Mouse (Mus musculus) spleen, postnatal 0 days (tissue): Measurements from ENCODE around the gene Sox18. TPM values are rescaled to one million over a fixed set of nuclear protein-coding genes. Genes with fewer than 3 reads are reported as not detected.

ENCODE experiments used
- polyA plus RNA-seq: library from polyadenylated mRNA; unstranded; fragments of >200 nt; fragmentation: Nextera tagmentation; extraction: Ambion mirVana; gene quantifications from 2 replicates; pipeline ENCODE4 v1.2.1, GENCODE M21; 2015

Gene Sox18
- polyA plus RNA-seq: 29.9 and 46.0 TPM in 2 replicates

DNA sequence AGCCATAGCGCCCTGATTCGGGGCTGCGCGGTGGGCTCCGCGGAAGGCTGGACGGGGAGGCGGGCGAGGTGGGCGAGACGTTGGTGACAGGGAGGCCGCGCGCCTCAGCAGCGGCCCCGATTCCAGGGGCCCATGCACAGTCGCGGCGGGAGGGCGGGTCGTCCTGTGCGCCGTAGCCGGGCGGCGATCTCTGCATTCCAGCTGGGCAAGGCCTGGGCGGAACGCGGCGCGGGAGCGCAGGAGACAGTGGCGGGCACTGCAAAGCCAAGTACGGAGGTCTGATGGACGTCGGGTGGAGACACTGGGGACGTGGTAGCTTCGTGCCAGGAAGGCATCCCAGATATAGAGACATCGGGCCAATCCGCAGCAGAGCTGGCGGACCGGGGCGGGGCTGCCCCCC lies at the start of gene Sox18:
TSS of gene Sox18 (minus strand) at position 315 of the 400 bp plus-strand sequence.

DNA sequence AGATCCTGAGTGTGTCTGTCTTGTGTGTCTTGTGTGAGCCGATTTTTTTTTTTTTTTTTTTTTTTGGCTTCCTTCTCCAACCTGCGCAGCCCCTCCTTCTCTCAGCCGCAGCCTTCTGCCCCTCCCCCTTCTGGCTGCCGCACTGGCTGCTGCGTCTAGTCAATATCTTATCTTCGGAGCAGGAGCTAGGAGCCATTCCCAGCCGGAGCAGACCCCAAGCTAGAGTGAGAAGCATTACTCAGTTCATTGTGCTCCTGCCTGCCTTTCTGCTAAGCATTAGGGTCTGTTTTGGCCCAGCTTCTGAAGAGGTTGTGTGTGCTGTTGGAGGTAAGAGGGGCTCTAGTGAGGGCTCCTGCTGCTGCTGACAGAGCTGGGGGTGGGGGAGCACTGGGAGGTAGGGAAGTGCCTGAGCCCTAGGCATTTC lies 43.5 kb upstream of the Sox18 start, which contains the start of gene Oprl1:
TSS of gene Oprl1 (plus strand) at position 114 of the 424 bp plus-strand sequence.

DNA sequence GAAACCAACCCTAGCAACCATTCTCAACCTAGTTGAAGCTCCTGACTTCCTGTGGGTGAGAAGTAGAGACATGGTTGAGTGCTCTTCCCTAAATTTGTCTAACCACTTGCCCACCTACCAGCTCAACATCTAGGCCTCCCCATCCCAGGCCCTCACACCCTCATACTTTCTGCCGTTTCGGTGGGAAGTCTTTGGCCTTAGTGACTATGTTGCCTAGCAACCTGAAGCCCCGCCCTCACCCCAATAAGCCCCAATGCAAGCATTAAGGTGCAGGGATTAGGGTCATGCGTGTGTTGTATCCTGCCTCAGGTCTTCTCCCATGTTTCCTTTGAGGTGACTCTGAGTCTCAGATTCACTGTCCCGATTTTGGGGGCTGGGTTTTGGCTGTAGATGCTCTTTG lies 26.8 kb upstream of the Sox18 start, which contains the start of gene Lkaaear1:
TSS of gene Lkaaear1 (minus strand) at position 202 of the 400 bp plus-strand sequence.

DNA sequence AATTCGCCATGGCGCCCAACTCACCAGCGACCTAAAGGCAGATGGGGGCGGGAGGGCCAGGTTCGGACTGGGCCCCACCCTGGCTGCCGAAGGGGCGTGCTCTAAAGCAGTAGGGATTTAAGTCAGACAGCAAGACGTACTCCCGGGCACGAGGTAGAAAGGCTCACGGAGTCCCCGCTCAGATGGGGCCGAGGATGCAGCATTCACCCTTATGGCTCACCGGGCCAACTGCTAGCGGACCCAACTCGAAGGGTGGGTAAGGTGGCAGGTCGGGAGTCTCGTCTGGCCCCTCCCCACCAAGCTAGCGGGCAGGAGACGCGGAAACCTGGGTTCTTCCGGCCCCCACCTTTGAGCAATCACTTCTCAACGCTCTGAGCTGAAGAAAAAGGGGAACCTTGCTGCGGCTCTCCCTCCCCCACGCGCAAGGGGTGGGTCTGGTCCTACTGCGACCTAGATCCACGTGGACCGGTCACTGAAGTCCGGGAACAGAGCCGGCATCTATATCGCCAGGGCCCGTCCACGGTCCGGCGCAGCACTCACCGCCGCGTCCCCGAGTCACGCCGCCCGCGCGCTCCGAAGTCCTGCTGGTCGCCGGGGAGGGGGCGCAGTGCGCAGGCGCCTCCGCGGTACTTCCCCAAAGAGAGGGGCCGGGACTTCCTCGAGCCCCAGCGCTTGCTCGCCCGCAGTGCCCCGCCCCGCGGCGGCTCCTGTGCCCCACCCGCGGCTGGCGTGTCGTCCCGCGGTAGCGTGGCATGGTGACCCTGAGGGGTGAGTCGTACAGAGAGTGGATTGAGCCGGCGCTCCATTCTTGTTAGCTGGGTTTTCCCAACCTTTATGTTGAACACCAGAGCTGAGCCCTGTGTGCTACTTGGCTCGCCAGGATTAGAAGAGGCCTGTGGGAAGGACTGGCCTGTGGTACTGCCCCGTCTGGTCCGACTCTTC lies 22.2 kb upstream of the Sox18 start, which contains the start of gene Rgs19:
TSS of gene Rgs19 (minus strand) at position 639 of the 942 bp plus-strand sequence.

DNA sequence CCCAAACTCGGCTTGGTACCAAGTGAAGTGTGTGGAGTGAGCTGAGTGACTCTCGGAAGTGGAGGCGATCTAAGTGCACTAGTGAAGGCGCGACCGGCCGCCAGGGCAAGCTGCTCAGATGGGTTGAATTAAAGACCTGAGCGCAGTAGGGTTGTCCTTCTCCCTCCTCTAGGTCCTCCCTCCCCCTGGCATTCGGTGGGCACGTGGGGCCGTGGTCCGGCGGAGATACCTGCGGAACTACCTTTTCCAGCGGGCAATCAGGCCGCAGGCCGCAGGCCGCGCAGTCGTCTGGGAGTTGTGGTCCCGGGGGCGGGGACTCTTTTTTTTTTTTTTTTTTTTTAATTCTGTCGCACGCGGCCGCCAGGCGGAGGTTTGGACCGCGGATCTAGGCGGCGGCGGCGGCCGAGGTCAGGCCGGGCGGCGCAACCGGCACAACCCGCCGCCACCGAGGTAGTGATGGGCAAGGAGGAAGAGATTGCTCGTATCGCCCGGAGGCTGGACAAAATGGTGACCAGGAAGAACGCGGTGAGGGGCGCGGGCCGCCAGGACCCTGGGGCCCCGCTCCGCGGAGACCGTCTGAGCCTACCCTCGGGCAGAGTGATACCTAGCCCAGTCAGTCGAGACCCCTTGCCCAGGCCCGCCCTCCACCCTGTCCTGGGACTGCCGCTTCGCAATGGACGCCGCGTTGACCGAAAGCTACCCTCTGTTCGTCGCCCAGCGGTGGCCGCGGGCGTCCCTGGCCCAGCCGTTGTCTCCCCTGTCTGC lies 8.7 kb upstream of the Sox18 start, which contains the start of gene Tcea2:
TSS of gene Tcea2 (plus strand) at position 360 of the 765 bp plus-strand sequence.

DNA sequence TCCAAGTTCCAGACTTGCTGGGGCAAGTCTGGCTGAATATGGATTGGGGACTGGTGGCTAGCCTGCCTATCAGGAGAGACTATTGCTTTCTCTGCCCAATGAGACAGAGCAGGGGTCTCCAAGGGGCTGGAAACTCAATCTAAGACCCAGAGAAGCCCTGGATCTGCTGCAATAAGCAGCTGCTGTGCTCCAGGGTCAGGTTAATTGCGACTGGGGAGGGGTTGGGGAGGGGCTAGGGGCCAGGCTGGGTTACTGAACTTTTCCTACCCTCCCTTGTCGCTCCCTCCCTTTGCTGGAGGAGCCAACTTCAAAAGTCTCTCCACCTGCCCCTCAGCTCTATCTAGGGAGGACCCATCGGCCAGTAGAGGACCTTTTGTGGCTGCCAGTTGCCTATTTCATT lies 14.7 kb downstream of the Sox18 start, which contains the start of gene Gm29797:
TSS of gene Gm29797 (plus strand) at position 301 of the 400 bp plus-strand sequence.

Other genes with a start within 250 kb of the Sox18 start
- 12.2 and 14.3 TPM in 2 replicates for gene Zbtb46, start 212.2 kb downstream of the Sox18 start, polyA plus RNA-seq
- gene Abhd16b, start 178.4 kb downstream of the Sox18 start, polyA plus RNA-seq: not detected in 2 replicates
- 90.7 and 93.3 TPM in 2 replicates for gene Tpd52l2, start 174.5 kb downstream of the Sox18 start, polyA plus RNA-seq
- 33.9 and 40.6 TPM in 2 replicates for gene Dnajc5, start 151.2 kb downstream of the Sox18 start, polyA plus RNA-seq
- 32.3 and 39.7 TPM in 2 replicates for gene Uckl1, start 86.7 kb downstream of the Sox18 start, polyA plus RNA-seq
- 27.6 and 28.9 TPM in 2 replicates for gene Prpf6, start 79.8 kb downstream of the Sox18 start, polyA plus RNA-seq
- 11.9 and 15.4 TPM in 2 replicates for gene Zfp512b, start 78.8 kb downstream of the Sox18 start, polyA plus RNA-seq
- gene Samd10, start 72.4 kb downstream of the Sox18 start, polyA plus RNA-seq: 2.8 and 4.7 TPM in 2 replicates
- gene Gm29797, start 14.6 kb downstream of the Sox18 start, polyA plus RNA-seq: not detected in 2 replicates
- gene Tcea2, start 8.7 kb upstream of the Sox18 start, polyA plus RNA-seq: 6.8 and 9.7 TPM in 2 replicates
- gene Rgs19, start 22.3 kb upstream of the Sox18 start, polyA plus RNA-seq: 38.9 and 53.5 TPM in 2 replicates
- gene Lkaaear1, start 26.8 kb upstream of the Sox18 start, polyA plus RNA-seq: not detected in 2 replicates
- 0.11 and 0.12 TPM in 2 replicates for gene Oprl1, start 43.4 kb upstream of the Sox18 start, polyA plus RNA-seq
- not detected in 2 replicates for gene Myt1, start 91.7 kb upstream of the Sox18 start, polyA plus RNA-seq
- gene Pcmtd2, start 166.2 kb upstream of the Sox18 start, polyA plus RNA-seq: 22.4 and 25.3 TPM in 2 replicates
- gene Polr3k, start 192.7 kb upstream of the Sox18 start, polyA plus RNA-seq: 36.8 and 38.4 TPM in 2 replicates